ENCODE assay signal across 8 mouse cellular contexts in genomic region chr7:97788190-97788668, GRCm38 (mm10). TPM values are rescaled to one million over a fixed set of nuclear protein-coding genes. Genes with fewer than 3 reads are reported as not detected.
A peak's percentile ranks its signal among the peaks of the same experiment; 100 is the strongest.
DNase-seq lines count a peak whose midpoint lies in the region; ATAC-seq and TF ChIP-seq lines count a peak whose summit lies in the region.

Gene Pak1 (plus strand): TSS chr7:97788541.

- peak; percentile 91 for ATAC-seq in embryonic facial prominence, embryonic 15.5 days (ENCODE audit: insufficient number of reproducible peaks, low FRiP score, low TSS enrichment, low read depth)
- peak; percentile 88 for ATAC-seq in heart, embryonic 11.5 days (replicated peaks; ENCODE audit: insufficient number of reproducible peaks, low FRiP score, low TSS enrichment)
- peak; percentile 96 for ATAC-seq in kidney, embryonic 16.5 days (ENCODE audit: low FRiP score, low TSS enrichment)
- no peak; the same call in 1 of the 2 replicates for ATAC-seq in monocyte, adult 5-6 weeks (replicated peaks; ENCODE audit: insufficient number of reproducible peaks, low FRiP score, low TSS enrichment, poor library complexity, severe bottlenecking)

- DNase-seq in B cell, adult 2 months: peak; percentile 87 to 88
- DNase-seq in liver: peak; percentile 77
- DNase-seq in spleen, postnatal 4 days (ENCODE audit: low spot score in 2 of 2): peak; percentile 57 to 81

- peaks cover 4% of the 10 kb centered on the region for H3K4me1 ChIP-seq in bone marrow macrophage, adult 2 months (ENCODE audit: control insufficient read depth, insufficient read depth, low read length)
- H3K4me1 ChIP-seq in embryonic facial prominence, embryonic 15.5 days: no peaks in the 10 kb centered on the region
- H3K4me1 ChIP-seq in heart, embryonic 11.5 days (ENCODE audit: control insufficient read depth, insufficient read depth, low read length): no peaks in the 10 kb centered on the region
- H3K4me1 ChIP-seq in kidney, embryonic 16.5 days (ENCODE audit: insufficient read depth, low read length): peaks cover 4% of the 10 kb centered on the region; the same call in 1 of the 2 replicates

- no peak for TF ChIP-seq CTCF in bone marrow macrophage, adult 2 months (IDR thresholded peaks at IDR 0.05; ENCODE audit: low read depth, low read length)

- TF ChIP-seq POLR2A in bone marrow macrophage, adult 2 months (IDR thresholded peaks at IDR 0.05; ENCODE audit: borderline replicate concordance, low read depth, low read length): no peak

- H3K4me3 ChIP-seq in bone marrow macrophage, adult 2 months (ENCODE audit: insufficient read depth, low read length): peak within 1 kb of the TSS; percentile 98
- H3K4me3 ChIP-seq in embryonic facial prominence, embryonic 15.5 days (replicated peaks): peak within 1 kb of the TSS; percentile 83
- peak within 1 kb of the TSS; percentile 83 for H3K4me3 ChIP-seq in heart, embryonic 11.5 days (ENCODE audit: low read depth, low read length)
- H3K4me3 ChIP-seq in kidney, embryonic 16.5 days (ENCODE audit: low read length): peak within 1 kb of the TSS; percentile 77

- under 1% methylated on average over 45 of the region's 46 CpGs for WGBS in embryonic facial prominence, embryonic 15.5 days
- under 1% methylated on average over 41 of the region's 46 CpGs for WGBS in heart, embryonic 11.5 days (ENCODE audit: insufficient replicate concordance)
- under 1% methylated on average over 44 of the region's 46 CpGs for WGBS in kidney, embryonic 16.5 days

- H3K4me2 ChIP-seq in embryonic facial prominence, embryonic 15.5 days (replicated peaks): peak within 1 kb of the TSS; percentile 98
- H3K4me2 ChIP-seq in heart, embryonic 11.5 days: peak within 1 kb of the TSS; percentile 99
- H3K4me2 ChIP-seq in kidney, embryonic 16.5 days (replicated peaks; ENCODE audit: low read depth, low read length): peak within 1 kb of the TSS; percentile 98

- no peak within 1 kb of the TSS for H3K27ac ChIP-seq in bone marrow macrophage, adult 2 months (ENCODE audit: insufficient read depth, low read depth, low read length)
- H3K27ac ChIP-seq in embryonic facial prominence, embryonic 15.5 days (replicated peaks): no peak within 1 kb of the TSS
- no peak within 1 kb of the TSS for H3K27ac ChIP-seq in heart, embryonic 11.5 days (ENCODE audit: low read depth, low read length)
- peak within 1 kb of the TSS; percentile 50; the same call in 1 of the 2 replicates for H3K27ac ChIP-seq in kidney, embryonic 16.5 days (ENCODE audit: low read length)

- peaks cover 3% of the 10 kb centered on the region; the same call in 1 of the 2 replicates for H3K27me3 ChIP-seq in embryonic facial prominence, embryonic 15.5 days
- H3K27me3 ChIP-seq in heart, embryonic 11.5 days (ENCODE audit: control insufficient read depth, insufficient read depth, low read length): peaks cover 33% of the 10 kb centered on the region
- H3K27me3 ChIP-seq in kidney, embryonic 16.5 days (ENCODE audit: insufficient read depth, low read length): peaks cover 13% of the 10 kb centered on the region; the same call in 1 of the 2 replicates

- H3K9me3 ChIP-seq in embryonic facial prominence, embryonic 15.5 days (replicated peaks): no peaks in the 10 kb centered on the region
- no peaks in the 10 kb centered on the region for H3K9me3 ChIP-seq in heart, embryonic 11.5 days (replicated peaks; ENCODE audit: control insufficient read depth, low read length)
- no peaks in the 10 kb centered on the region for H3K9me3 ChIP-seq in kidney, embryonic 16.5 days (ENCODE audit: low read length)

- H3K36me3 ChIP-seq in embryonic facial prominence, embryonic 15.5 days: no peaks in the 10 kb centered on the region
- no peaks in the 10 kb centered on the region for H3K36me3 ChIP-seq in heart, embryonic 11.5 days (ENCODE audit: control insufficient read depth, insufficient read depth, low read length)
- no peaks in the 10 kb centered on the region for H3K36me3 ChIP-seq in kidney, embryonic 16.5 days (ENCODE audit: insufficient read depth, low read length)

- H3K9ac ChIP-seq in embryonic facial prominence, embryonic 15.5 days: peak within 1 kb of the TSS; percentile 44
- H3K9ac ChIP-seq in heart, embryonic 11.5 days (ENCODE audit: low read depth, low read length): peak within 1 kb of the TSS; percentile 77
- H3K9ac ChIP-seq in kidney, embryonic 16.5 days (replicated peaks; ENCODE audit: low read length): peak within 1 kb of the TSS; percentile 81

RNA-seq across cellular contexts. Expression of gene Pak1, which starts in this region (rescaled TPM):
- polyA plus RNA-seq in bone marrow macrophage, adult 2 months (2012; ENCODE audit: insufficient read depth, insufficient read length, missing spikeins): 90.9 and 92.7 TPM in 2 replicates
- polyA plus RNA-seq in embryonic facial prominence, embryonic 15.5 days (2015; fragmentation: Nextera tagmentation; extraction: Ambion mirVana): 25.7 and 27.2 TPM in 2 replicates
- 5.5 and 8.7 TPM in 2 replicates for polyA plus RNA-seq in heart, embryonic 11.5 days (2014; fragmentation: Nextera tagmentation; extraction: Ambion mirVana)
- polyA plus RNA-seq in kidney, embryonic 16.5 days (2015; fragmentation: Nextera tagmentation; extraction: Ambion mirVana): 17.9 and 18.1 TPM in 2 replicates
- total RNA-seq in monocyte, adult 5-6 weeks (2017): 9.9 to 21.3 TPM (median 14.8 TPM) in 3 replicates
